Mouse (Mus musculus): Measurements from ENCODE around the gene Cpne5. TPM values are rescaled to one million over a fixed set of nuclear protein-coding genes. Genes with fewer than 3 reads are reported as not detected.

Cpne5 gene
- polyA plus RNA-seq (2014; fragmentation: Nextera tagmentation; extraction: Ambion mirVana): 0.93 and 1.1 TPM in 2 replicates

- DNase-seq (ENCODE audit: low spot score) (peak; percentile 56), ATAC-seq (replicated peaks; ENCODE audit: low FRiP score) (no peak)
- H3K9ac ChIP-seq (ENCODE audit: low read depth, low read length): no peak within 1 kb of the TSS
- H3K4me1 ChIP-seq (replicated peaks; ENCODE audit: control insufficient read depth, insufficient read depth, low read length): peaks cover 4% of the 10 kb centered on the region
- H3K9me3 ChIP-seq (ENCODE audit: control insufficient read depth, low read length): no peaks in the 10 kb centered on the region
- 1% methylated on average over 65 of the region's 73 CpGs for WGBS
- H3K36me3 ChIP-seq (ENCODE audit: control insufficient read depth, insufficient read depth, low read length): no peaks in the 10 kb centered on the region
- peak within 1 kb of the TSS; percentile 90 for H3K4me2 ChIP-seq
- H3K4me3 ChIP-seq (ENCODE audit: low read depth, low read length): peak within 1 kb of the TSS; percentile 57
- H3K27me3 ChIP-seq (replicated peaks; ENCODE audit: control insufficient read depth, insufficient read depth, low read length): peaks cover 71% of the 10 kb centered on the region
- no peak within 1 kb of the TSS for H3K27ac ChIP-seq (ENCODE audit: low read depth, low read length)
These were observed at the start of gene Cpne5 for GRCm38 (mm10) chr17:29237772-29238420. Gene Cpne5, minus strand, starts transcription at chr17:29238167.

GRCm38 (mm10) chr17:29282216-29282952 is 44.4 kb upstream of the Cpne5 start:
- WGBS: 87% methylated on average over 21 of the region's 21 CpGs
- Histone ChIP-seq H3K4me1 (replicated peaks; ENCODE audit: control insufficient read depth, insufficient read depth, low read length) (no peaks in the 10 kb centered on the region), H3K27me3 (replicated peaks; ENCODE audit: control insufficient read depth, insufficient read depth, low read length) (no peaks in the 10 kb centered on the region), H3K36me3 (ENCODE audit: control insufficient read depth, insufficient read depth, low read length) (no peaks in the 10 kb centered on the region), H3K9ac (ENCODE audit: low read depth, low read length) (no peak overlapping the region), H3K27ac (ENCODE audit: low read depth, low read length) (no peak overlapping the region), H3K4me3 (ENCODE audit: low read depth, low read length) (no peak overlapping the region), H3K9me3 (ENCODE audit: control insufficient read depth, low read length) (no peaks in the 10 kb centered on the region; the same call in 1 of the 2 replicates), H3K4me2 (no peak overlapping the region)
- DNase-seq (ENCODE audit: low spot score) (no peak), ATAC-seq (replicated peaks; ENCODE audit: low FRiP score) (no peak)

DNA sequence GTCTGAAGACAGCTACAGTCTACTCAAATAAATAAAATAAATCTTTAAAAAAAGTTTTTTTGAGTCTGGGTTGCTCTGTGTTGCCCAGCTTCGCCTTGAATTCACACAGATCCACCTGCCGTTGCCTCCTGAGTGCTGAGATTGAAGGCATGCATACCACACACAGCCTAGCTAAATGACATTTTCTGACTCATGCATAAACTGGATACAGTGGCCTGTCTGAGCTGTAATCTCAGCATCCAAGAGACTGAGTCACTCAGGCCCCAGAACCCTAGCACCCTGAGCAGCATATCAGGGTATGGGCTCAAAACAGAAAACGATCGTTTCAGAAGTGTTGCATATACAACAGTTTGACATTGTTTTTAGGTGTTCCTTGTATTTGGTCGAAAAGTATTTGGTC is 43.6 kb upstream of the Cpne5 start:
- WGBS: 84% methylated on average over 5 of the region's 5 CpGs
- DNase-seq (ENCODE audit: low spot score) (no peak), ATAC-seq (replicated peaks; ENCODE audit: low FRiP score) (no peak)
- Histone ChIP-seq H3K9ac (ENCODE audit: low read depth, low read length) (no peak overlapping the region), H3K4me3 (ENCODE audit: low read depth, low read length) (no peak overlapping the region), H3K4me2 (no peak overlapping the region), H3K27me3 (replicated peaks; ENCODE audit: control insufficient read depth, insufficient read depth, low read length) (no peaks in the 10 kb centered on the region), H3K27ac (ENCODE audit: low read depth, low read length) (no peak overlapping the region), H3K9me3 (ENCODE audit: control insufficient read depth, low read length) (no peaks in the 10 kb centered on the region; the same call in 1 of the 2 replicates), H3K4me1 (replicated peaks; ENCODE audit: control insufficient read depth, insufficient read depth, low read length) (no peaks in the 10 kb centered on the region), H3K36me3 (ENCODE audit: control insufficient read depth, insufficient read depth, low read length) (no peaks in the 10 kb centered on the region)

GRCm38 (mm10) chr17:29280422-29280821 is 42.5 kb upstream of the Cpne5 start:
- Histone ChIP-seq H3K27ac (ENCODE audit: low read depth, low read length) (no peak overlapping the region), H3K4me1 (replicated peaks; ENCODE audit: control insufficient read depth, insufficient read depth, low read length) (no peaks in the 10 kb centered on the region), H3K4me2 (no peak overlapping the region), H3K9me3 (ENCODE audit: control insufficient read depth, low read length) (no peaks in the 10 kb centered on the region; the same call in 1 of the 2 replicates), H3K4me3 (ENCODE audit: low read depth, low read length) (no peak overlapping the region), H3K9ac (ENCODE audit: low read depth, low read length) (no peak overlapping the region), H3K27me3 (replicated peaks; ENCODE audit: control insufficient read depth, insufficient read depth, low read length) (no peaks in the 10 kb centered on the region), H3K36me3 (ENCODE audit: control insufficient read depth, insufficient read depth, low read length) (no peaks in the 10 kb centered on the region)
- WGBS: 93% methylated on average over 5 of the region's 5 CpGs
- no peak for ATAC-seq (replicated peaks; ENCODE audit: low FRiP score)
- DNase-seq (ENCODE audit: low spot score): no peak

DNA sequence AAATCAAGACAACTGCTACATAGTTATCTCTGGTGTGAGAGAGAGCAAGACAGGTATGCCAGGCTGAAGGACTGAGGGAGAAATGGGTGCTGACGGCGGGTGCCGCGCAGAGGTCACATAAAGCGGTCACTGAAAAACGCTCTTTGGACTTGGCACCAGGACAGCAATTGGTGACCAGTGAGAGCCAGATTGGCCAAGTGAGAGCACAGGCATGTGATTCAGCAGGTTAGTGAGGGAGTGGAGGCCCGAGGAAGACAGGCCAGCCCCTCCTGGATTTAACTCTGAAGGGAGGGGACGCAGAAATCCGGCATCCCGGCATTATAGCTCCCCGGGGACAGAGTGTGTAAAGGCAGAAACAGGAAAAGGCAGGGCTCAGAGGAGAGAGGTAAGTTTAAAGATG is 35.9 kb upstream of the Cpne5 start:
- Histone ChIP-seq H3K4me2 (no peak overlapping the region), H3K27me3 (replicated peaks; ENCODE audit: control insufficient read depth, insufficient read depth, low read length) (no peaks in the 10 kb centered on the region), H3K4me3 (ENCODE audit: low read depth, low read length) (no peak overlapping the region), H3K9ac (ENCODE audit: low read depth, low read length) (no peak overlapping the region), H3K9me3 (ENCODE audit: control insufficient read depth, low read length) (no peaks in the 10 kb centered on the region), H3K36me3 (ENCODE audit: control insufficient read depth, insufficient read depth, low read length) (no peaks in the 10 kb centered on the region), H3K27ac (ENCODE audit: low read depth, low read length) (peak overlapping the region; percentile 8; the same call in 1 of the 2 replicates), H3K4me1 (replicated peaks; ENCODE audit: control insufficient read depth, insufficient read depth, low read length) (peaks cover 15% of the 10 kb centered on the region)
- 81% methylated on average over 11 of the region's 11 CpGs for WGBS
- ATAC-seq (replicated peaks; ENCODE audit: low FRiP score): no peak
- DNase-seq (ENCODE audit: low spot score): no peak

GRCm38 (mm10) chr17:29273156-29273555 is 35.2 kb upstream of the Cpne5 start:
- no peak for ATAC-seq (replicated peaks; ENCODE audit: low FRiP score)
- H3K27ac ChIP-seq (ENCODE audit: low read depth, low read length): no peak overlapping the region
- no peak overlapping the region for H3K9ac ChIP-seq (ENCODE audit: low read depth, low read length)

GRCm38 (mm10) chr17:29270148-29270698 is 32.3 kb upstream of the Cpne5 start:
- no peak for DNase-seq (ENCODE audit: low spot score)
- Histone ChIP-seq H3K27me3 (replicated peaks; ENCODE audit: control insufficient read depth, insufficient read depth, low read length) (no peaks in the 10 kb centered on the region), H3K9ac (ENCODE audit: low read depth, low read length) (peak overlapping the region; percentile 89; the same call in 1 of the 2 replicates), H3K36me3 (ENCODE audit: control insufficient read depth, insufficient read depth, low read length) (no peaks in the 10 kb centered on the region), H3K27ac (ENCODE audit: low read depth, low read length) (no peak overlapping the region), H3K9me3 (ENCODE audit: control insufficient read depth, low read length) (no peaks in the 10 kb centered on the region), H3K4me1 (replicated peaks; ENCODE audit: control insufficient read depth, insufficient read depth, low read length) (peaks cover 18% of the 10 kb centered on the region), H3K4me2 (peak overlapping the region; percentile 86), H3K4me3 (ENCODE audit: low read depth, low read length) (peak overlapping the region; percentile 70)
- no peak for ATAC-seq (replicated peaks; ENCODE audit: low FRiP score)
- 88% methylated on average over 9 of the region's 9 CpGs for WGBS

More at GRCm38 (mm10) chr17:29273156-29273555, 35.2 kb upstream of the Cpne5 start:
- no peaks in the 10 kb centered on the region for H3K36me3 ChIP-seq (ENCODE audit: control insufficient read depth, insufficient read depth, low read length)
- WGBS: 80% methylated on average over 7 of the region's 7 CpGs
- peaks cover 15% of the 10 kb centered on the region for H3K4me1 ChIP-seq (replicated peaks; ENCODE audit: control insufficient read depth, insufficient read depth, low read length)
- DNase-seq (ENCODE audit: low spot score): no peak
- H3K4me2 ChIP-seq: no peak overlapping the region
- H3K9me3 ChIP-seq (ENCODE audit: control insufficient read depth, low read length): no peaks in the 10 kb centered on the region
- H3K4me3 ChIP-seq (ENCODE audit: low read depth, low read length): no peak overlapping the region
- no peaks in the 10 kb centered on the region for H3K27me3 ChIP-seq (replicated peaks; ENCODE audit: control insufficient read depth, insufficient read depth, low read length)

DNA sequence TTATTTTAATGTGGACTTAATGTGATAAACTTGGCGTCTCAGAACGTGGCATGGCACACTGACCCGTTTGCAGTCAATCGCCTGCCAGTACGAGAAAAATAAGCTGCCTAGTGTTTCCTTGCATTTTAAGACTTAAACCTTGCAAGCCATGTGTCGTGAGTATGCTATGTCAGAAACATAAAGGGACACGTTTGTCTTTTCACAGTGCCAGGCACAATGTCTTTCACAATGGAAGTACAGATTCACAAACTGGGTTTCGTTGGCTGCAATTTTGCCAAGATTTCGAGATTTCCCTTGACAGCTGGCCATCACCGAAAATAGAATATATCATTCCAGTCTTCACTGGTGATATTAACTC is 31.4 kb upstream of the Cpne5 start:
- H3K4me1 ChIP-seq (replicated peaks; ENCODE audit: control insufficient read depth, insufficient read depth, low read length): peaks cover 23% of the 10 kb centered on the region
- WGBS: 17% methylated on average over 10 of the region's 10 CpGs
- ATAC-seq (replicated peaks; ENCODE audit: low FRiP score): no peak

More for the DNA sequence above, 31.4 kb upstream of the Cpne5 start:
- Histone ChIP-seq H3K27me3 (replicated peaks; ENCODE audit: control insufficient read depth, insufficient read depth, low read length) (no peaks in the 10 kb centered on the region), H3K4me2 (peak overlapping the region; percentile 86), H3K27ac (ENCODE audit: low read depth, low read length) (peak overlapping the region; percentile 86), H3K4me3 (ENCODE audit: low read depth, low read length) (peak overlapping the region; percentile 70), H3K9ac (ENCODE audit: low read depth, low read length) (peak overlapping the region; percentile 89), H3K36me3 (ENCODE audit: control insufficient read depth, insufficient read depth, low read length) (no peaks in the 10 kb centered on the region), H3K9me3 (ENCODE audit: control insufficient read depth, low read length) (no peaks in the 10 kb centered on the region)
- no peak for DNase-seq (ENCODE audit: low spot score)

Data from liver, embryonic 11.5 days (tissue).